Mouse (Mus musculus) C2C12 (cell line): ENCODE results near the gene Enam. TPM values are rescaled to one million over a fixed set of nuclear protein-coding genes. Genes with fewer than 3 reads are reported as not detected.

Source experiments
- H3K27me3 ChIP-seq: one replicate; pipeline ENCODE4 v1.6.1; 2011; ENCODE audit not compliant: control insufficient read depth, insufficient read depth, insufficient read length
- H3K36me3 ChIP-seq: one replicate; pipeline ENCODE4 v1.6.1; 2011; ENCODE audit not compliant: control insufficient read depth, insufficient read depth
- H3K4me3 ChIP-seq: one replicate; pipeline ENCODE4 v1.5.1; 2011; ENCODE audit warnings: mild to moderate bottlenecking, control low read depth; ENCODE audit not compliant: poor library complexity, insufficient read depth, severe bottlenecking
- H3K79me2 ChIP-seq: one replicate; pipeline ENCODE4 v1.6.1; 2011; ENCODE audit not compliant: control insufficient read depth, insufficient read depth
- H3K79me3 ChIP-seq: one replicate; pipeline ENCODE4 v1.6.1; 2011; ENCODE audit warnings: low read depth, control low read depth
- H3ac ChIP-seq: one replicate; pipeline ENCODE3; 2011; ENCODE audit warnings: low read depth; ENCODE audit not compliant: control insufficient read depth, insufficient read length
- CEBPB ChIP-seq: IDR thresholded peaks from one replicate; pipeline ENCODE4 v1.6.1; 2011; ENCODE audit warnings: low read depth, mild to moderate bottlenecking, control low read depth, moderate library complexity
- CTCF ChIP-seq: IDR thresholded peaks from one replicate; pipeline ENCODE4 v1.5.1; 2011; ENCODE audit not compliant: control insufficient read depth, insufficient read depth, insufficient read length
- FOSL1 ChIP-seq: IDR thresholded peaks from one replicate; pipeline ENCODE4 v1.8.0; 2011; ENCODE audit warnings: mild to moderate bottlenecking, low read length; ENCODE audit not compliant: poor library complexity, insufficient read depth, severe bottlenecking
- MAX ChIP-seq: IDR thresholded peaks from one replicate; pipeline ENCODE4 v1.6.1; 2011; ENCODE audit warnings: mild to moderate bottlenecking, control low read depth
- MYOD1 ChIP-seq: IDR thresholded peaks from one replicate; pipeline ENCODE4 v1.6.1; 2011; ENCODE audit warnings: low read depth; ENCODE audit not compliant: control insufficient read depth, insufficient read length
- MYOG ChIP-seq: IDR thresholded peaks from one replicate; pipeline ENCODE4 v1.6.1; 2011; ENCODE audit not compliant: control insufficient read depth, insufficient read length; ENCODE audit errors: extremely low read depth
- USF1 ChIP-seq: IDR thresholded peaks from one replicate; pipeline ENCODE4 v1.6.1; 2011; ENCODE audit warnings: low read depth, mild to moderate bottlenecking, control low read depth, moderate library complexity
- long read RNA-seq, 2 experiments: library from polyadenylated mRNA; unstranded; transcript quantifications; one replicate each; pipeline ENCODE4 v2.0.0; 2019 to 2020
- polyA plus RNA-seq: library from polyadenylated mRNA; unstranded; fragments of >200 nt; fragmentation: generic; extraction: Trizol; gene quantifications from one replicate; pipeline ENCODE4 v1.2.1, GENCODE M21; 2012; ENCODE audit warnings: missing spikeins

The Enam gene
- not detected for polyA plus RNA-seq
- long read RNA-seq, experiment 1, result 0 reads
- long read RNA-seq, experiment 2, result 0 reads

GRCm38 (mm10) chr5:88487675-88488074 is at the start of gene Enam:
TSS of gene Enam (plus strand) at chr5:88487975.
- TF ChIP-seq CEBPB (no peak), USF1 (no peak), MYOD1 (no peak), MYOG (no peak), MAX (no peak), FOSL1 (no peak), CTCF (no peak)
- no peaks in the 10 kb centered on the region for H3K79me3 ChIP-seq
- H3K27me3 ChIP-seq, result no peaks in the 10 kb centered on the region
- H3K79me2 ChIP-seq, result no peaks in the 10 kb centered on the region
- H3K36me3 ChIP-seq, result no peaks in the 10 kb centered on the region
- no peak within 1 kb of the TSS for H3K4me3 ChIP-seq
- no peak within 1 kb of the TSS for H3ac ChIP-seq

- Histone ChIP-seq H3K36me3 (no peaks in the 10 kb centered on the region), H3K79me2 (no peaks in the 10 kb centered on the region), H3K79me3 (no peaks in the 10 kb centered on the region), H3K27me3 (no peaks in the 10 kb centered on the region), H3K4me3 (no peak within 1 kb of the TSS), H3ac (no peak within 1 kb of the TSS)
- no peak for TF ChIP-seq MYOD1
- no peak for TF ChIP-seq MYOG
- no peak for TF ChIP-seq MAX
- no peak for TF ChIP-seq USF1
- no peak for TF ChIP-seq FOSL1
- no peak for TF ChIP-seq CEBPB
- no peak for TF ChIP-seq CTCF
Measured at GRCm38 (mm10) chr5:88455691-88456090, 32.1 kb upstream of the Enam start, which contains the start of gene Ambn. TSS of gene Ambn (plus strand) at chr5:88455991.

- Histone ChIP-seq H3ac (no peak overlapping the region), H3K79me2 (no peaks in the 10 kb centered on the region), H3K27me3 (no peaks in the 10 kb centered on the region), H3K36me3 (no peaks in the 10 kb centered on the region), H3K4me3 (no peak overlapping the region), H3K79me3 (no peaks in the 10 kb centered on the region)
- TF ChIP-seq MAX, result no peak
- TF ChIP-seq CEBPB, result no peak
- TF ChIP-seq USF1, result no peak
Measured at GRCm38 (mm10) chr5:88467471-88467870, 20.3 kb upstream of the Enam start.

GRCm38 (mm10) chr5:88468807-88469704 is 18.7 kb upstream of the Enam start:
- Histone ChIP-seq H3K27me3 (no peaks in the 10 kb centered on the region), H3K4me3 (no peak overlapping the region), H3K79me3 (no peaks in the 10 kb centered on the region), H3K79me2 (no peaks in the 10 kb centered on the region), H3ac (no peak overlapping the region), H3K36me3 (no peaks in the 10 kb centered on the region)
- TF ChIP-seq CEBPB (no peak), USF1 (no peak), MYOD1 (no peak), MYOG (no peak), CTCF (no peak), FOSL1 (no peak), MAX (no peak)

DNA sequence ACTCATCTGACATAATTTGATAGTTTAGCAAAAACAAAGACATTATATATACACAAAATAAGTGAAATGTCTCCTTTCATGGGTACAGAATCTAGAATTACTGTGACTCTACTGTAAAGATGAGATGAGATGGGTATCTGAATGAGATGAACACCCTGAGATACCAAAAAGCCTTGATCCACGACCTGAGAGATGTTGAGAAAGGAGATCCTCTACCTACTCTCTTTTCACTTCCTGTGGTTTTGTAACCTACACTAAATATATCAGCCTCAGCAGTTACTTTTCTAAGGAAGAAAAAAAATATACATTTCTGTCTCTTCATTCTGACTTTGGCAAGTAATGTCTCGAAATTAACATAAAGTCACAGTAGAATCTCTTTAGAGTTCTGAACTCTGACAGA is 1.2 kb downstream of the Enam start:
- Histone ChIP-seq H3K4me3 (no peak overlapping the region), H3K36me3 (no peaks in the 10 kb centered on the region), H3K27me3 (no peaks in the 10 kb centered on the region), H3K79me2 (no peaks in the 10 kb centered on the region), H3ac (no peak overlapping the region), H3K79me3 (no peaks in the 10 kb centered on the region)
- no peak for TF ChIP-seq FOSL1
- no peak for TF ChIP-seq CEBPB
- no peak for TF ChIP-seq MAX
- TF ChIP-seq MYOG, result no peak
- no peak for TF ChIP-seq MYOD1
- TF ChIP-seq CTCF, result no peak
- TF ChIP-seq USF1, result no peak
